Mouse (Mus musculus) embryo, embryonic 11.5 days (tissue): Measurements from ENCODE around the gene Tbc1d22a.
"Not testable (repeated sequence)": the region's sequence is repeated elsewhere in the genome, so short reads cannot be mapped to it uniquely, and the experiment has no call there.

Experiments
- DNase-seq: peaks from one replicate; pipeline ENCODE4 v3.0.0-alpha.2; 2012; ENCODE audit warnings: low read depth, low spot score

The Tbc1d22a gene

GRCm38 (mm10) chr15:86202640-86203039 lies 11.6 kb upstream of the Tbc1d22a start:
- DNase-seq, result no peak

GRCm38 (mm10) chr15:86203292-86203793 lies 10.9 kb upstream of the Tbc1d22a start:
- DNase-seq, result no peak

GRCm38 (mm10) chr15:86203942-86204561 lies 10.2 kb upstream of the Tbc1d22a start:
- no peak for DNase-seq

GRCm38 (mm10) chr15:86205300-86205699 lies 9.0 kb upstream of the Tbc1d22a start:
- no peak for DNase-seq

GRCm38 (mm10) chr15:86206385-86206784 lies 7.9 kb upstream of the Tbc1d22a start:
- DNase-seq, result no peak

GRCm38 (mm10) chr15:86212193-86212592 lies 2.1 kb upstream of the Tbc1d22a start:
- DNase-seq, result not testable (repeated sequence)

- DNase-seq, result no peak
These were observed 416 bp downstream of the Tbc1d22a start for GRCm38 (mm10) chr15:86214549-86215201.

GRCm38 (mm10) chr15:86216641-86217040 lies 2.4 kb downstream of the Tbc1d22a start:
- DNase-seq, result not testable (repeated sequence)

GRCm38 (mm10) chr15:86219534-86220228 lies 5.4 kb downstream of the Tbc1d22a start:
- no peak for DNase-seq

GRCm38 (mm10) chr15:86220229-86220630 lies 6.0 kb downstream of the Tbc1d22a start:
- DNase-seq, result no peak

GRCm38 (mm10) chr15:86220715-86221114 lies 6.5 kb downstream of the Tbc1d22a start:
- DNase-seq, result no peak

GRCm38 (mm10) chr15:86221369-86221768 lies 7.1 kb downstream of the Tbc1d22a start:
- DNase-seq, result no peak

- not testable (repeated sequence) for DNase-seq
These were observed 7.6 kb downstream of the Tbc1d22a start for GRCm38 (mm10) chr15:86221901-86222300.

GRCm38 (mm10) chr15:86224972-86225551 lies 10.8 kb downstream of the Tbc1d22a start:
- no peak for DNase-seq

- DNase-seq, result no peak
These were observed 12.0 kb downstream of the Tbc1d22a start for GRCm38 (mm10) chr15:86226221-86226620.

- no peak for DNase-seq
These were observed 12.7 kb downstream of the Tbc1d22a start for GRCm38 (mm10) chr15:86226968-86227367.

GRCm38 (mm10) chr15:86228186-86228585 lies 13.9 kb downstream of the Tbc1d22a start:
- no peak for DNase-seq

- DNase-seq, result no peak
These were observed 14.8 kb downstream of the Tbc1d22a start for GRCm38 (mm10) chr15:86229088-86229487.

GRCm38 (mm10) chr15:86229623-86230022 lies 15.4 kb downstream of the Tbc1d22a start:
- no peak for DNase-seq

- DNase-seq, result no peak
These were observed 16.9 kb downstream of the Tbc1d22a start for GRCm38 (mm10) chr15:86231170-86231569.

GRCm38 (mm10) chr15:86231831-86232512 lies 17.7 kb downstream of the Tbc1d22a start:
- no peak for DNase-seq

- no peak for DNase-seq
These were observed 19.7 kb downstream of the Tbc1d22a start for GRCm38 (mm10) chr15:86234001-86234400.
